Mouse (Mus musculus): ENCODE measurements around the gene Zbtb20. TPM values are rescaled to one million over a fixed set of nuclear protein-coding genes. Genes with fewer than 3 reads are reported as not detected.

Gene Zbtb20
- total RNA-seq, 4 experiments from 2014 or later: 154 to 246 (median 184) TPM

DNA sequence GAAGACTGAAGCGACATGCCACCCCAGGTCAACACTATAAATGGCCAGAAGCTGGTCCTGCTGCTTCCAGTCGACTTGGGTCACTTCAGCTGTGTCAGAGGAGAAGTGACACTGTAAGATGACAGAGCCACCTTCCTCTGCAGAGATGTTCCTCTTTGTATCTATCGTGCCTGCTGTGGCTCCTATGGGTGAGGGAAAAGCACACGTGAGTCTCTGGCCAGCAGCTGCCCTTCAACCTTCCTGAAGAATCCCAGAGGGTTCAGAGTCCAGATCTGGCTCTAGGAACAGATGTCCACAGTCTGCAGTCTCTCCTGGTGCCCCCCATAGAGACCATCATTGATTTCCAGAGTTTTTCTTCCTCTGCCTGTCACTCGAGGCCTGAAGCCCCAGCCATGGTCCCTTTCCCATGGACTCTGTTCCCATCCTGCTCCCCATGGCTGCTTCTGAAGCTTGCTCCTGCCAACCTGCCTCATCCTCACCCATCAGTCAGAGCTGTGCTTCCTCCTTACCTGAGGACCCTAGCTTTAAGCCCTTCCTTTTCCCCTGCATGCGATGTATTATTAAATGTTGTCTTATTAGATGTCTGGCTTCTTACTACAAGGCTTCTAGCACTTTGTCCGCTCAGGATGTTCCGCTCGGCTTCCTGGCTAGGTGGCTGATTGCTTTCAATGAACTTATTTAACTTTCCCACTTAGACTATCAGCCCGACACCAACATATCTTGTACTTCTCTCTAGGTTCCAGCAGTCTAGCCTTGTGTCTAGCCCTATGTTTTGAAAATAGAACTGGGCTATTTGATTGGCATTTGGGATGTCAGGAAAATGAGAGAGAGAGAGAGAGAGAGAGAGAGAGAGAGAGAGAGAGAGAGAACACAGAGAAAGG is 786.7 kb downstream of the Zbtb20 start:
- no peak for DNase-seq

GRCm38 (mm10) chr16:43663978-43664579 is 788.4 kb downstream of the Zbtb20 start, which contains the start of gene Tigit:
Gene Tigit (minus strand): TSS chr16:43664146.
- DNase-seq: no peak

DNA sequence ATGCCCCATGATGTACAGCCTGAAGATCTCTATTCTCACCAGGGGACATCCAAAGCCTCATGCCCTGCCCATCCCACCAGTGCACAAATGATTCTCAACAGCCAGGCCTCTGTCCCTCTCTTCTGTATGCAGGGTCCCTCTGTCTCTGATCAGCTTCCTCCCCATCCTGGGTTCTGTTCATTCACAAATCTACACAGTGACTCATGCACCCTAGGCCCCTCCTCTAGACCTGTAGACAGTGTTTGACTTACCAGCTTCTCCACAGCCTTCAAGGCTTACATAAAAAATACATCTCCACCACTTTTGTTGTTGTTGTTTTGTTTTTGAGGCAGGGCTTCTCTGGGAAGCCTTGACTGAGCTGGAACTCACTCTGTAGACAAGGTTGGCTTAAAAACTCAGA is 789.2 kb downstream of the Zbtb20 start:
- no peak for DNase-seq

DNA sequence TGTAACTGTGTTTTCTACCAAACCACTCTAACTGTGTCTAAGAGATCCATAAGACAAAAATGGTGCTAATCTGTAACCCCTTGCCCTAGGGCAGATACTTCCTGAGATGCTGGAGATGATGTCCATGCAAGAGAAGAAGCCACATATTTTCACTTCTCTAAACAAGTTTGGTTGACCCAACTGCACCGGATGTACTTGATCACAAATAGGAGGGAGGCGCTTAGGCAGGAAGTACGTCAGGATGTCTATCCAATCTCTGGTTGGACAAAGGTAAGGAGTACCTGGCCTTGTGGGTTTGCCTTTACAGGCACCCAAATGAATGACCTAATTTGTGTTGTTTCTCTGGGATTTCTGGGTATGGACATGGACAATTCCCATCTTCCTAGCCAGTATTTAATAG is 792.6 kb downstream of the Zbtb20 start:
- no peak for DNase-seq

- no peak for DNase-seq
Observed at GRCm38 (mm10) chr16:43671972-43672371, 796.3 kb downstream of the Zbtb20 start.

GRCm38 (mm10) chr16:43672697-43673096 is 797.0 kb downstream of the Zbtb20 start:
- DNase-seq: no peak

- DNase-seq: no peak
Observed at GRCm38 (mm10) chr16:43674400-43674799, 798.7 kb downstream of the Zbtb20 start.

DNA sequence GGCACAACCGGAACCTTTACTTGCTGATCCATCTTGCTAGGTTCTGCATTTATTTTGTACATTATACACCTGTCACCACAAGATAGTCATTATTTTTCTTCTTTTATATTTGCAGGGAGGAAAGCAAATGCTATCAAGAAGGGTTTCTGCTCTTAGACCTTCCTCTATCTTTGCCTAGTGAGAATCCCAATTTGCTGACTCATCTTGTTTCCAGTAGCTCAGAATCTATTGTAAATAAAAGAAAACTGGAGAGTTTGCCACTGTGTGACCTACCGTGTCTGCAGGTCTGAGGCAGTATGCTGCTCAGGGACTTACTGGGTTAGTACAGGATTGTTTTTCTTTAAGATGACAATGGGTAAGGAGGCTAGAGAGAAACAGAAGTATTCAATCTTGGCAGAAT is 812.3 kb downstream of the Zbtb20 start:
- no peak for DNase-seq

- no peak for DNase-seq
Observed at GRCm38 (mm10) chr16:43690211-43690690, 814.6 kb downstream of the Zbtb20 start.

GRCm38 (mm10) chr16:43690912-43691311 is 815.2 kb downstream of the Zbtb20 start:
- DNase-seq: no peak

GRCm38 (mm10) chr16:43691741-43692140 is 816.1 kb downstream of the Zbtb20 start:
- DNase-seq: no peak

Small RNA genes within 50 kb of the gene (microRNA-seq; reads per million reads assigned to microRNA genes)
- 0 reads per million in 2 experiments for gene Mir568

Data from adrenal gland, adult 8-10 months (tissue).